Mouse (Mus musculus): Measurements from ENCODE around the gene Wdr26.

DNA sequence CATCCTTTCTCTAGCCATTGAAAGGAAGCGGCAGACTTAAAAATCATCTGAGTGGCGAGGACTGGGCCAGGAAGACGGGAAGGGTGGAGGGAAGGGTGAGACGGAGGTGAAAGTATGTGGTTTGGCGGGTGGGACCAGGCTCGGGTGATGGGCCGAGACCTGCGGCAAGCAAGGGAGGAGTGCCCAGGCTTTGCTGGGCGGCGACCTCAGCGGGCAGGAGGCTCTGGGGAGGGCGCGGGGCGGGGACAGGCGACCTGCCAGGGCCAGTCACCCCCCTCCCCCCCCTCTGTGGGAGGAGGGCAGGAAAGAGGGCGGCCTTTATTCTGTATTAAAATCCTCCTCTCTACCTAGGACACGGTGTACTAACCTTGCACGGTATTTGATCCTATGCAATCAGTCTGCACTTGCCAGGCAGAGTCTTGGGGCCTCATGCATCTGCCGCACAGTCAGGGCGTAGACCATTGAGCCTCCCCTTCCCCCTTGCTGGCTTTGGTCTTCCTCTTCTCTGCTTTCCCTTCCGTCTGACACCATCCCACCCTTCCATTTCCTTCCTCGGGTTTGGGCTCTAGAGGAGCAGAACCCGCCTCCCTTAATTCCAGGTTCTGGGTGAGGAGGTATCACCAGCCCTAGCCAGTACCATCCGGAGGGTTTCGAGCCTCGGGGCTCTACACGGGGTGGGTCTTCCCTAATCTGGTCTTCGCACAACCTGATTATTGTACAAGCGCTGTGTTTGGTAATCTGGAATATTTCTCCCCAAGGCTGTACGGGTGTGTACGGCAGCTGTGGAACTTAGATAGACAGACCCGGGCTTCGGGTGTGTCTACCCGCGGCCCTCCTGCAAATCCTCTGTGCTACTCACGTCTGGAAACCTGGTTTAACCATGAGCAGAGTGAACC, 45.1 kb upstream of the Wdr26 start:
- TF ChIP-seq EP300 (IDR thresholded peaks at IDR 0.05; ENCODE audit: low read depth) (no peak), CTCF (IDR thresholded peaks at IDR 0.05; ENCODE audit: low read depth) (no peak)

Data from heart, postnatal 0 days (tissue).